Mouse (Mus musculus) erythroblast, embryonic 14.5 days (primary cell): ENCODE results near the gene Zscan26.

Experiments used
- GATA1 ChIP-seq: IDR thresholded peaks from 2 replicates; pipeline ENCODE4 v1.6.1; 2012; ENCODE audit warnings: low read length, inconsistent platforms, mixed read lengths
- TAL1 ChIP-seq: IDR thresholded peaks from 3 replicates; pipeline ENCODE4 v1.6.1; 2012; ENCODE audit warnings: low read length, inconsistent platforms, mixed read lengths

DNA sequence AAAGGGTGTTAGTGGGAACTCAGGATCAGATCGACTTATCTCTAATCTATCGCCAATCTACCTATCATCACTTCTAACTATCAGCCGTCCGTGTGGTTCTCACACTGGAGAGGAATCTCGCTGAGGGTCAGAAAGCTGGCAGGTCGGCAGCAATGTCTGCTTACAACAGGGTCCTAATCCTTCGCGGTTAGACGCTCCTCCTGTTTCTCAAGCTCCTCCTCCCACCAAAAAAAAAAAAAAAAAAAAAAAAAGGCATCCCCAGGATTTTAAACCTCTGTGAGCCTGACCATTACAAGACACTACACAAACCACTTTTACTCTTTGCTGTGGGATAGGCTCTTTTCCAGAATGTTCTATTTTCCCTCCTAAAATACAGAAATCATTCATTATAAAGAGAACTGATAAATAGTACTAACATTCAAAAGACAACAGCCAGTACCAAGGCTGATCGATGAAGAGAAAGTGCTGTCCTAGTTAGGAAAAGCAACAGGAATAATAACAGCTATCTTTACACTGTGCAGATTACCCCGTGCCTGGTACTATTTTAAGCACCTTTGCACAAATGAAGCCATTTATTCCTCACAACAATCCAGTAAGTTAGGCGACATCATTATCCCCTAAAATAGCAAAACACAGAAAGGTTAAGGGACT is 51.8 kb downstream of the Zscan26 start:
- no peak for TF ChIP-seq GATA1
- TF ChIP-seq TAL1 = no peak
